Mouse (Mus musculus) kidney, adult 2 months (tissue): ENCODE measurements around the gene Shmt2.

Experiments used
- CTCF ChIP-seq: fragments of 200-500 bp; conservative IDR thresholded peaks from 2 replicates; pipeline ENCODE4 v1.5.1; 2011; ENCODE audit warnings: low read depth, mild to moderate bottlenecking, control low read depth, low read length, moderate library complexity, mixed read lengths; ENCODE audit not compliant: insufficient read depth, insufficient read length
- POLR2A ChIP-seq: fragments of 200-500 bp; IDR thresholded peaks from one replicate; pipeline ENCODE4 v1.6.1; 2011; ENCODE audit warnings: low read depth, low read length, control low read depth

DNA sequence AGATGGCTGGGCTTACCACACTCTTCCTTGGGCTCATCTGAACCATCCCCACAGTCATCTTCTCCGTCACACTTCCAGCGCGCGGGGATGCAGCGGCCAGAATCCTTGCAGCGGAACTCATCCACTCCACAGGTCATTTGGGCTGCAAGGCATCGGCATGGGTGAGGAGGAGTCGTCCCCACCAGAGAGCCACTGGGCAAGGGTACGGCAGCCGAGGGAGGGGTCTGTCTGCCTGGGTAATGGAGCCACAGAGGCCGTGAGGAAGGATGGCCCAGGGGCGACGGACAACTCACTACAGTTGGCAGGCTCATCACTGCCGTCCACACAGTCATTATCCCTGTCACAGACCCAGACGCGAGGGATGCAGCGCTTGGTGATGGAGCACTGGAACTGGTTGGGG lies 27.6 kb upstream of the Shmt2 start:
- TF ChIP-seq CTCF = no peak
- no peak for TF ChIP-seq POLR2A
